Comparison of ENCODE assay signal across 11 mouse cellular contexts in genomic region chr5:111881517-111881916, GRCm38 (mm10).
DNase-seq lines count a peak whose midpoint lies in the region; ATAC-seq lines count a peak whose summit lies in the region.
"Had no signal": no experiment of that assay in that cellular context is flagged by ENCODE, and none has a peak within 500 bp of the region (broad histone marks: within the 10 kb centered on the region; RNA-seq: fewer than 3 reads in every experiment).

No protein-coding gene starts in this region.

- H3K27me3 ChIP-seq in limb, embryonic 13.5 days: peaks cover 10% of the 10 kb centered on the region
- peaks cover 21% of the 10 kb centered on the region for H3K27me3 ChIP-seq in limb, embryonic 10.5 days (ENCODE audit: low read depth, poor library complexity, severe bottlenecking)

- no peak overlapping the region for H3K4me2 ChIP-seq in limb, embryonic 13.5 days (replicated peaks)

- intact Hi-C loops in gastrocnemius, postnatal 14 days (cut with DNase I; ENCODE audit: low total_unique reads): no loop called here
- intact Hi-C loops in left cerebral cortex, postnatal 36 days (cut with DNase I): no loop called here

- H3K27ac ChIP-seq in limb, embryonic 13.5 days: no peak overlapping the region
- H3K27ac ChIP-seq in limb, embryonic 10.5 days: no peak overlapping the region

- H3K9ac ChIP-seq in limb, embryonic 13.5 days: no peak overlapping the region

- 48% methylated on average over 5 of the region's 5 CpGs for WGBS in limb, embryonic 13.5 days
- WGBS in limb, embryonic 10.5 days: 59% methylated on average over 5 of the region's 5 CpGs

- H3K9me3 ChIP-seq in limb, embryonic 13.5 days: no peaks in the 10 kb centered on the region
- H3K9me3 ChIP-seq in limb, embryonic 10.5 days (replicated peaks): no peaks in the 10 kb centered on the region

- H3K36me3 ChIP-seq in limb, embryonic 13.5 days: no peaks in the 10 kb centered on the region
- H3K36me3 ChIP-seq in limb, embryonic 10.5 days: no peaks in the 10 kb centered on the region

- H3K4me1 ChIP-seq in limb, embryonic 13.5 days: peaks cover 30% of the 10 kb centered on the region
- H3K4me1 ChIP-seq in limb, embryonic 10.5 days: peaks cover 23% of the 10 kb centered on the region

- no peak for DNase-seq in limb, embryonic 10.5 days (ENCODE audit: low spot score)
- peak; percentile 86 for DNase-seq in adipocyte (ENCODE audit: low spot score)
- DNase-seq in gastrocnemius, postnatal 14 days: peak; percentile 62
- DNase-seq in lung, postnatal 14 days: peak; percentile 30
- DNase-seq in left cerebral cortex, postnatal 36 days (ENCODE audit: low spot score in 2 of 2): no peak
- no peak for DNase-seq in liver
- no peak for DNase-seq in testis, postnatal 10 days (ENCODE audit: low spot score)
- DNase-seq: kidney, adult 8-10 months; right cerebral cortex, postnatal 14 days; thymus, adult 18-20 months had no signal

- H3K4me3 ChIP-seq in limb, embryonic 13.5 days: no peak overlapping the region
- H3K4me3 ChIP-seq in limb, embryonic 10.5 days: no peak overlapping the region

- 0 out of 2 replicates have a peak, but pooled peaks have one; percentile 16 for ATAC-seq in limb, embryonic 13.5 days (ENCODE audit: low FRiP score, low read depth)

Comparison
In these comparisons a context has a peak if more than half of its experiments do, and no peak if none do; other contexts are left out.
1. DNase-seq: peak in adipocyte (single experiment), gastrocnemius, postnatal 14 days (single experiment) and lung, postnatal 14 days (single experiment); none in limb, embryonic 10.5 days (single experiment), left cerebral cortex, postnatal 36 days (0 of 2), liver (single experiment) and testis, postnatal 10 days (single experiment).